Mouse (Mus musculus) right cerebral cortex, postnatal 25 days (tissue): Measurements from ENCODE around the gene Ndst2.
"Not testable (repeated sequence)": the region's sequence is repeated elsewhere in the genome, so short reads cannot be mapped to it uniquely, and the experiment has no call there.

Experiments
- DNase-seq: peaks from one replicate; pipeline ENCODE4 v3.0.0; 2022

Ndst2 gene

DNA sequence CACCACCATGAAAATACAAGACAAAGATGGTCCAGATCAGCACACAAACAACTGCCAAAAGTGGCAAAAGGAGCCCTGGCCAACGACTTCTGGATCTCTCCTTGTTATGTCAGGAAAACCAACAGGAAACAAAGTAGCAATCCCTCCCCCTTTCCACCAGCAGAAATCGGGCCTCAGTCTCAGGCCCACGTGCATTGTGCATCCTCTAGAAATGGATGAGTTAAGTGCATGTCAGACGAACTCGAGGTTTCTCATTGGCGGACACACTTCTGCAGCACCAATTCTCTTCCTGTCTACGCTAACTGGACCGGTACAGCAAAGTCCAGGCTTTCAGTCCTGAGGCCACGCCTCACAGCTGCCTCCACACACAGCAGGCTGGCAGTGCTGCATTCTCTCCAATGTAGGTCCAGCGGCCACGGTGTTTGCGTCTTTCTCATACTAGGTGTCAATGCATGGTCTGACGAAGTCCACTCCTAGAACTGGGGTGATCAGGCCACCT, 1.6 kb upstream of the Ndst2 start:
- DNase-seq: no peak

GRCm38 (mm10) chr14:20735052-20735451, 690 bp upstream of the Ndst2 start:
- DNase-seq: no peak

DNA sequence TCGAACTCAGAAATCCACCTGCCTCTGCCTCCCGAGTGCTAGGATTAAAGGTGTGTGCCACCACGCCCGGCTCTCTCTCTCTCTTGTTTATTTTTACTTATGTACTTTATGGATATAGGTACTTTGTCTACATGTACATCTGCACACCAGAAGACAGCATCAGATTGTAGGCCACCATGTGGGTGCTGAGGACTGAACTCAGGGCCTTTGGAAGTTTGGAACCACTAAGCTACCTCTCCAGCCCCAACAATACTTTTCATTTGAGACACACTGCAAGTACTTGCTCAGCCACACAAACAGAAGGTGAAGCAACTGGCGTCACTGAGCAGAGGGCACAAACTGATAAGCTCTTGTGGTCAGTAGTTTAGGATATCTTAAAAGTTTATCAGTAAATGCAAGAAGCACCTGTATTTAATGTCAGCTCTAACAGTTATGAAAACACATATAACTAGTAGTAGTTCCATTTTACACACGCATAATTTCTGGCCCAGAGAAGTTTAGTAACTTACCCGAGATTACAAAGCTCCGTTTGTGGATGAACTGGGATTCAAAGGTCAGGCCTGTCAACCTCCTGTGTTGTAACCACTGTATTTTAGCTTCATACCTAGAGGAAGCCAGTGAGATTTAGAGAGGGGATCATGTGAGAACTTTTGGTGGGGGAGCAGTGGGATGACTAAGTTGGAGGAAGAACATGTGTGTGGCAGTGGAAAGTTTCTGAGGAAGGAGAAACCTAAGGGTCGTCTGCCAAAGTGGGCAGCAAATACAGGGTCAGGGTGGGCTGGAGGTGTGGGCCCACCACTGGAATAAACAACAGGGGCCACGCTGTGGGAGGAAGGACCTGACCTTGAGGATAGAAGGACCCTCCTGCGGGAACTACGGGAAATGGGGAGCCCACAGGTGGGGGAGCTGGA, 1.1 kb downstream of the Ndst2 start:
- DNase-seq: no peak

DNA sequence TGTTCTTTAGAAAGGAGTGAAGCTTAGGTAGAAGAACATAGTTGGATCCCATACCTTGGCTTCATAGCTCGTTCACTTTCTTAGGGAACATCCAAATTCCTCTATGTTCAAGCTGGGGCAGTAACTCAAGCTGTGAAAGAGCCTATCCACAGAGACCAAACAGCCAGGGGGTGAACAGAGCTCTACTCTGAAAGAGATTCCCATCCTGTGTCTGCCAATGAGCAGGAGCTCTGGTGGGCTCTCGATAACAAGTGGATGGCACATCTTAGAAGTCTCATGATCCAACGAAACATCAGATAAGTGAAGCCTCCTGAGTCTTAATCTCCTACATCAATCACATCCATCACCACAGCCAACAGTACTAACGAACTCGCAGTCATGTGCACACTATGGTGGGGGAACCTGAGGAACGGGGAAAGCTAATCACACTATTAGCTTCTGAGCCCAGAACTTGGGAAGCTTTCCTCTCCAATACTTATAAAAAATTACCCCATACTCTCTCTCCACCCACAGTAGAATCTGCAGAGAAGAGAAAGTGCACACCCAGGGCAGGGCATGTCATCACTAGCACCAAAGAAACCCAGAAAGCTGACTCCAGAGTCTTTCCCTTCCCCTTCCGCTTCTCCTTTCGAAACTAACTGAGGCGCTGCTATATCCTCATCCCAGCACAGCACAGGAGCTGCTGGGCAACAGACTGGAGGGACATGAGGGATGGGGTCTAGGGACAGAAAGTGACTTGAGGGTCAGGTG, 3.3 kb downstream of the Ndst2 start:
- no peak for DNase-seq

- DNase-seq: no peak
These were observed 4.5 kb downstream of the Ndst2 start for GRCm38 (mm10) chr14:20729871-20730270.

DNA sequence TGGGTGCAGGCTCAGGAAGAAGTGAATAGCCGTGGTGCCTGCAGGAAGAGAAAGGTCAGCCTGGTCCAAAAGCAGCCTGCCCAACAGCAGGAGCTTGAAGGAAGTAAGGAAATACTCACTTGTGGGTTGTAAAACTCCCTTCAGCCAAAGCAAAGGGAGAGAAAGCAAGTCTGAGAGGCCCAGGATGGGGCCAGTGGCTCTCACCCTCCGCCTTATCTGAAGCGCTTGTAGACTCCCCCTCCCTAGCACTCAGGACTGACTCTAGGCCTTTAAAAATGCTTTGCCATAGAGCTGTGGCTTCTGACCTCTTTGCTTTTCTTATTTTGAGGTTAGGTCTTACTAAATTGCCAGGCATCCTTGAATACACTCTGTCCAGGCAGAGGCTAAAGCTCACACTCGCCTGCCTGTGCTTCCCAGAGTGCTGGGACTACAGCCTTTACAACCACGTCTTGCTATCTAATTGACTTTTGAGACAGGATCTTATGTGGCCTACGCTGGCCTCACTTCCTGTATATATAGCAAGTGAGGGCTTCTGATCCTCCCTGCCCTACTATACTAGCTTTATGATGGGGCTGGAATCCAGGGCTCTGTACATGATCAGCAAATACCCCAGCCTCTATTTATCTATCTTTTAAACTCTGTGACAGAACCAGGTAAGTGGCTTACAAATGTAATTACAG, 8.6 kb downstream of the Ndst2 start:
- no peak for DNase-seq

- peak; percentile 71 for DNase-seq
These were observed 10.3 kb downstream of the Ndst2 start for GRCm38 (mm10) chr14:20724043-20724442.

DNA sequence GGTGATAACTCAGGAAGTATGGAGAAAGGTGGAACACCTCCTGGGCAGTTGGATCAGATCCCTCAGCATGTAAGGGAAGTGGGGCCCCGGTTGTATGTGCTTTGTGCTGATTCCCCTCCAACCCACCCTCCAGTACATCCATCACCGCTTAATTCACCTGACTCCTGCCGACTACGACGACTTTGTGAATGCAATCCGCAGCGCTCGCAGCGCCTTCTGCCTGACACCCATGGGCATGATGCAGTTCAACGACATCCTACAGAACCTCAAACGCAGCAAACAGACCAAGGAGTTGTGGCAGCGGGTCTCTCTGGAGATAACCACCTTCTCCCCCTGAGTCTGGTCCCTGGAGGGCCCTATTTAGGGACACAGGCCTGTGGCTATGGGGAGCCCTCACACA, 11.4 kb downstream of the Ndst2 start:
- DNase-seq: no peak

- DNase-seq: no peak
These were observed 13.0 kb downstream of the Ndst2 start for GRCm38 (mm10) chr14:20721371-20721770.

DNA sequence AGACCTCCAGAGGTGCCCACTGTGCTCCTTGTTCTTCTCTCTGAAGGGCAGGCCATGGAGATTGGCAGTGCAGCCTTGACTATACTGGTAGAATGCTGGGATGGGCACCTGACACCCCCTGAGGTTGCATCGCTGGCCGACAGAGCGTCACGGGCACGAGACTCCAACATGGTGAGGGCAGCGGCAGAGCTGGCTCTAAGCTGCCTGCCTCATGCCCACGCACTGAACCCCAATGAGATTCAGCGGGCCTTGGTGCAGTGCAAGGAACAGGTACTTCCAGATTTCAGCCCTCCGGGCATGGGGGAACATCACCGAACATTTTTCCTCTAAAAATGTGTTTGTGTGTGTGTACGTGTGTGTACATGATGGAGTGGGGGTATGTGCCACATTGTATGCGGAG, 14.6 kb downstream of the Ndst2 start:
- no peak for DNase-seq

DNA sequence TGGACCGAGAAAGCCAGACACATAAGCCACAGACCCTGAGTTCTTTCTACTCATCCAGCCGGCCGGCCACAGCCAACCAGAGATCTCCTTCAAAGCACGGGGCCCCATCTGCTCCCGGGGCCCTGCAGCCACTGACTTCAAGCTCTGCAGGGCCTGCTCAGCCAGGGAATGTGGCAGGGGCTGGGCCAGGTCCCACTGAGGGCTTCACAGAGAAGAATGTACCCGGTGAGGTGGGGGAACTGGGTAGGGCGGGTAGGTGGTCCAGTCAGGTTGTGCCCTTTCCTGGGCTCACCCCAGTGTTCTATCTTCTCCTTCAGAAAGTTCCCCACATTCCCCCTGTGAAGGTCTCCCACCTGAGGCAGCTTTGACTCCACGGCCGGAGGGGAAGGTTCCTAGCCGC, 15.9 kb downstream of the Ndst2 start:
- no peak for DNase-seq

DNA sequence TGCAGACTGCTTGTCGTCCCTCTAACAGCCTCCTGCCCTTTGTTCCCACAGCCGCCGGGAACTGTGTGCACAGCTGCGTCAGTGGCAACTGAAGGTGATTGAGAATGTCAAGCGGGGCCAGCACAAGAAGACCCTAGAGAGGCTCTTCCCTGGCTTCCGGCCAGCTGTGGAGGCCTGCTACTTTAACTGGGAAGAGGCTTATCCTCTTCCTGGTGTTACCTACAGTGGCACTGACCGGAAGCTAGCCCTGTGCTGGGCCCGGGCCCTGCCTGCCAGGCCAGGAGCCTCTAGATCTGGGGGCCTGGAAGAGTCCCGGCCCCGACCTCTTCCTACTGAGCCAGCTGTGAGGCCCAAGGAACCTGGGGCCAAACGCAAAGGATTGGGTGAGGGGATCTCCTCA, 20.5 kb downstream of the Ndst2 start:
- no peak for DNase-seq

DNA sequence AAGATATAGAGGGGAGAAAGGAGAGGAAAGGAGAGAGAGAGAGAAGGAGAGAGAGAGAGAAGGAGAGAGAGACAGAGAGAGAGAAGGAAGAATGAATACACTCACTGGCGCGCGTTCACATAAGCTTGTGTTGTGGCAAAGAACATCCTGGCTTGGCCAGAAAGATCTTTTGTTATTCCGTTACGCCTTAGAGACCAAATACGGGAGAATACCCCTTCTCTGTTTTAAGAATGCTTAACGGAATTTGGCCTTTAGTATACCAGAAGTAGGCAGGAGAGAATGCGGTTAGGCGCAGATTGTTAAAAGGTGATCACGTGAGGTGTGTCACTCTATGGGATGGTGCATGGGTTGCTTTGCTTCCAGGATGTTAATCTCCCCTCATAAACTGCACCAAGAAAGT, 26.1 kb downstream of the Ndst2 start:
- DNase-seq: no peak

GRCm38 (mm10) chr14:20707201-20708190, 26.9 kb downstream of the Ndst2 start, which contains the start of gene Zswim8:
Zswim8 (plus strand) TSS chr14:20707552.
- DNase-seq: peak; percentile 94

GRCm38 (mm10) chr14:20703461-20703860, 30.9 kb downstream of the Ndst2 start:
- not testable (repeated sequence) for DNase-seq

DNA sequence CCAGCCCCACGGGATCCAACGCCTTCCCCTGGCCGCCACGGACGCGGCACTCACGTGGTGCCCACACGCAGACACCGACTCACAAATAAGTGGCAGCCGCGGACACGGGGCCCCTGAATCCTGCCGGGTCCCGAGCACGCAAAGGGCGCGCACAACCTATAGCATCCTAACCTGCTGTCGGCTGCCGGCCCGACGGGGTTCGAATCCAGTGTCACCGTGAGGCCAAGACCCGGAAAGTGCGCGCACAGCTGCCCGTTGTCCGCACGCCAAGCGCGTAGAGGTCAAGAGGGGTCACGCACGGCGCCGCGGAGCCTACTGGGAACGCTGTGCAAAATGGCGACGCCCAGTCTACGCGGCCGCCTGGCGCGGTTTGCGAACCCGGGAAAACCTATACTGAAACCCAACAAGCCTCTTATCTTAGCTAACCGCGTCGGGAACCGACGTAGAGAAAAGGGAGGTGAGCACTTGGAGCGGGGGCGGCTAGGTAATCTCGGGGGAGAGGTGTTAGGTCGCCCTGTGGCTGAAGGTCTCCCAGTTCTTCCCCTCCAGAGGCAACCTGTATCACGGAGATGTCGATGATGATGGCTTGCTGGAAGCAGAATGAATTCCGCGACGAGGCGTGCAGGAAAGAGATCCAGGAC, 31.5 kb downstream of the Ndst2 start, which contains the start of gene Chchd1:
Chchd1 (plus strand) TSS at position 266 of the 641 bp plus-strand sequence.
- DNase-seq: peak; percentile 92

DNA sequence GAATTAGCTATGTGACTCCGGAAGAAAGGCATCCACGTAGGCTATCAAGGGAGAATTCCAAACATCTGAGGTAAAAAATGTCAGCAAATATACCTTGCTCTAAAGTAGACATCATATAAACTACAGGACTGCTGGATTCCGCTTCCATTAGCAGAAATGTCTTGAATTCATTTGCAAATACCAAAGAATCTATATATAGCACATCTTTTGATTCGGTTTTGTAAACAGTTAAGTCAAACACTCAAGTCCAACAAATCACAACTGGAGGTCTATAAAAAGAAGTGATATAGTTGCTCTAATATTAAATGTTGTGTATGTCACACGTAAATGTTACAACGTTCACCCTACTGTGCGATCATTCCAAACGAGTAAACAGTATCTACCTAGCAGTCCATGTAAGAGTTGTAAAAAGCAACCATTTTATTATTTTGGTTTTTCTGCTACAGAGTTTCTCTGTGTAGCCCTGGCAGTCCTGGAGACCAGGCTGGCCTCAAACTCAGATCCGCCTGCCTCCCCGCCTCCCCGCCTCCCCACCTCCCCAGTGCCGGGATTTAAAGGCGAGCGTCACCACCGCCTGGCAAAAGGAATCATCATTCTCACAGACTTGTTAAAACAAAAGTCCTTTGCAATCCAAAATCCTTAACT, 32.1 kb downstream of the Ndst2 start:
- no peak for DNase-seq

DNA sequence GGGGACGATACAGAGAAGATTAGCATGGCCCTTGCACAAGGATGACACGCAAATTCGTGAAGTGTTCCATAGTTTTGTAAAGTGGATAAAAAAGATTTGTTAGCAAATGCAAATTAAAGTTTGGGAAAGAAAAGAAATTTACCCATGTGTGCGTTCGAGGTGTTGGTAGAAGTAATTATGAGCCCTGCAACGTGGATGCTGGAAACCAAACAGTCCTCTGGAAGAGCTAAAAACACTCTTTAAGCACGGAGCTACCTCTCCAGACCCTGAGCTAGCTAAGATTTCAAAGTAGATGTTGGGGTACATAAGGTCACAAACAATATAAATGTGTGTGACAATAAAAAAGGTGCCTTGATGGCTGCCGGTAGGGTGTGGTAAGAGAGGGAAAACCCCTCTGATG, 32.8 kb downstream of the Ndst2 start:
- DNase-seq: no peak

DNA sequence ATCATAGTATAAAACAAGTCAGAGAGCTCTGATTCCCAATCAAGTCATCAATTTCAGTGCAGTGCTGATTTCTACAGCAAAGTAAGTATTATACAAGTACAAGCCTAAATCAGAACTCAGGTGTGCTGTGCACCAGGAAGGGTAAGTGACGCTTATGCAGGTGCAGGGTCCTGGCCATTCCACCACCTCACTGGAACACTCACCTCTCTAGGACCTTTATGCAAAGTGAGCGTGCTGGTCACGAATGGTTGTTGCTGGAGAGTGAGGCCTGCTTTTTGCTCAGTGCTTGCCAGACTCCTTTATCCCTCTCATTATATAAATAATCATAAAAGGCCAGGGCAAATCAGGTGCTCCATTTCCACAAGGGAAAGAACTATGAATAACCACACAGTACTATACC, 34.0 kb downstream of the Ndst2 start:
- DNase-seq: no peak

DNA sequence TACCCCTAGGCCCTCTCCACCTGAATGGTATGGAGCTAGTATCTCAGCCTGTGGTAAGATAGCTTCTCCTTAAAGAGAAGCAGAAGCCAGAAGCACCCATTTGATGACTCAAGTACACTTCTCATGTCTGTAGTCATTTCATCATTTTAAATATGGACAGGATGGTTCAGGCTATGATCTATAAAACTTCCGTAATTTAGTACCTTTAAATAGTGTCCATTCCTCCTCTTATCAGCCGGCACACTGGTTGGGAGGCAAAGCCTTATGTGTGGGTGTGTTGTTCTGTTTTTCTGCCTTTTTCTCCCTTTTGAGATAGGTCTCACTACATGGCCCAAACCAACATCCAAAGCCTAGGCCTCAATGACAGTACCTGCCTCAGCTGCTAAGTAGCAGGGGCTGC, 35.8 kb downstream of the Ndst2 start:
- no peak for DNase-seq

- DNase-seq: peak; percentile 37
These were observed 37.4 kb downstream of the Ndst2 start for GRCm38 (mm10) chr14:20696986-20697385.
